Mouse (Mus musculus) monocyte, adult 5-6 weeks (primary cell): ENCODE data around the gene Xkr7. TPM values are rescaled to one million over a fixed set of nuclear protein-coding genes. Genes with fewer than 3 reads are reported as not detected.

Source experiments
- ATAC-seq: fragments of 153-309, 156-312 bp; replicated peaks from 2 replicates; pipeline ENCODE4 v1.8.0; 2017; ENCODE audit warnings: mild to moderate bottlenecking; ENCODE audit not compliant: low TSS enrichment, insufficient number of reproducible peaks, severe bottlenecking, poor library complexity, low FRiP score
- total RNA-seq: library from RNA; stranded (forward); fragments of 200-1000, 200-491, 200-594 nt; gene quantifications from 3 replicates; pipeline ENCODE4 v1.2.3, GENCODE M21; 2017

Xkr7 gene
- total RNA-seq, 1 experiment from 2014 or later: not detected

DNA sequence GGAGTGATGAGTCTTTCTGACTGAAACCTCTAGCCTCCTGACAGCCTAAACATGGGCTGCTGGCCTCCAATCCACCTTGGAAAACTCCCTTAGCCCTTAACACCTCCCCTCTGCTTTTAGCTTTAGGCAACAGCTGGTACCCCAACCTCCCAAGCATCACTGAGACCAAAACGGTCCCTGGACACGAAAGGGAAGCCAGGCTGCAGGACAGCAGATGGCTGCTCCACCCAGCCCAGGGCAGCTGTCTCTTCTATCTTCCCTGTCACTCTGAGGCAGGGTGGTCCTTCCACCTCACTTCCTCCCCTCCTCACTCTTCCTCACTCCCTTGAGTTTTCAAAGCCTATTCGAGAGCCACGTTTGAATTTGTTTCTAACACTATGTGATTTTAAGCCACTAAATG is 1.2 kb upstream of the Xkr7 start:
- no peak for ATAC-seq

GRCm38 (mm10) chr2:153032083-153032842 is 611 bp downstream of the Xkr7 start:
- peak; percentile 85 for ATAC-seq

DNA sequence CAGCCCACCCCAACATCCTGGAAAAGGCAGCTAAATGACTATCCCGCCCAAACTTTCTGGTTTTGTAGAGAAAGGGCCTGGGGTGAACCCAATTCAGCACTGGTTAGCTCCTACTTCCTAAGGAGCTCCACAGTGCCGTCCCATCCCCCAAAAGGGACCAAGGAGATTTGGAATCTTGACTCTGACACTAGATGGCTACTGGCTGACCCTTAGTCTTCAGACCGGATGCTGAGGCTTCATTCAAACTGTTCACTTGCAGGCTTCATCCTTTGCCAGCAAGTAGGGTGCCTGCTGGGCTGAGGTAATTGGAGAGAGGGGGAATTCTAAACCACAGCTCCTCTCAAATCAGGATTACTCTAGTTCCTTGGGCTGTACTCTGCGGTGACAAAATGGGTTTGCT is 1.3 kb downstream of the Xkr7 start:
- ATAC-seq: no peak

- ATAC-seq: no peak
These were observed 2.0 kb downstream of the Xkr7 start for GRCm38 (mm10) chr2:153033545-153034230.

DNA sequence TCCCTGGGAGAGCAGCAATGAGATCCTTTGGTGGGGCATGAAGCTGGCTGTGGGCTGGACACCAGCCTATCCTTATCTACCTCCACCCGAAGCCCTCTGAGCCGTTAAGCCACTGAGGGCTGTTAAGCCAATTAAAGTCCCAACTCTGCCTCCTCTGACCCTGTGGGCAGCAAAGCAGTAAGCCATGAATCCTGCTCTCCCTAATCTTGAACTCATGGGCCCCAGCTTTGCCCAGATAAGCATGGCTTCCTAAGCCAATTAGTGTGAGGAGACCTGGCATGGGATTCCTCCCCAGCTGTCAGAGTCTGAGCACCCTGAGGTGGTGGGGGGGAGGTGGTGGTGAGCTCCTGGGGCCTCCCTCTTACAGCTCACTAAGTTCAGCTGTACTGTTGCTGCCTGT is 5.0 kb downstream of the Xkr7 start:
- ATAC-seq: no peak

- no peak for ATAC-seq
These were observed 12.2 kb downstream of the Xkr7 start for GRCm38 (mm10) chr2:153043886-153044285.

DNA sequence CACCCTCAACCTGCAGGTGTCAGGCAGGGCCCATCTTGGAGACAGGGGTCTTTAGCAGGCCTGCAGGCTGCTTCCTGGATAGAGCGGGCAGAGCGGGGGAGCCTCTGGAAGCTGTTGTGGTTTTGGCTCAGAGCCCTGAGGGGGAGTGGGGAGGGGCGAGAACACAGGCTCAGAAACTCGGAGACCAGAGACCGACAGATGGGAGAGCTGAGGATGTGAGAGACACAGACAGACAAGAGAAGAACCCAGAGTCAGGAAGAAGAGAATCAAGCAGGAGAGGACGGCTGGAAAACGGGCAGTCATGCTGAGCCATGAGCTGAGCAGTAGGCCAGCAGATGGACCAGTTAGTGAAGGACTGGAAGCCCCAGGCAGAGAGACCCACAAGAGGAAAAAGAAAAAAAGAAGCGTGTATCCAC is 14.2 kb downstream of the Xkr7 start:
- ATAC-seq: no peak

DNA sequence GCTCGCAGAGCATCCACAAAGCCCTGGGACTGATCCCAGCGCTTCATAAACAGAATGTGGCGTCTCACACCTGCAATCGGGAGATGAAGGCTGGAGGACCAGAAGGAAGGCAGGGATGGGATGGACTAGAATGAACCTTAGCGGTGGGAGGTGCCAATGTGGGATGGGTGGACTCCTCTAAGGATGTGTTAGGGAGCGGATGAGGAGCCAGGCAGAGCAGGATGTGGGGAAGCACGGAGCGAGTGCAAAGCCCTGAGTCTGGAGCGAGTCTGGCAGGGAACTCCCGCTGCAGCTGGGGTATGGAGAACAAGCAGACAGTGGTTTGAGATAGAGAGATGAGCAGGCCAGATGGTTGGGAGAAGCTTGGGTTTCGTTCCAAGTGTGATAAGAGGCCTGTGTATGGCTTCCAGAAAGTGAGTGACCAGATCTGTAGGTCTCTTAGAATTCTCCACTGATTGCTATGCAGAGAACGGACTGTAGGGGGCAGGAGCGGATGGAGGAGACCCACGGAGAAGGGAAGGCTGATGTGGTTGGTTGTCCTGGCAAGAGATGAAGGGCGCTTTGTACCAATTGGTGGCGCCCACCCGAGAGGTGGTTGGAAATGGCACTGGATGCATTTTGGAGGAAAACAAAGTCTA is 16.3 kb downstream of the Xkr7 start:
- ATAC-seq: peak; percentile 58; the same call in 1 of the 2 replicates

- ATAC-seq: no peak
These were observed 17.8 kb downstream of the Xkr7 start for GRCm38 (mm10) chr2:153049288-153049996.

- no peak for ATAC-seq
These were observed 18.3 kb downstream of the Xkr7 start for GRCm38 (mm10) chr2:153049997-153050358.

GRCm38 (mm10) chr2:153051095-153051494 is 19.4 kb downstream of the Xkr7 start:
- no peak for ATAC-seq

DNA sequence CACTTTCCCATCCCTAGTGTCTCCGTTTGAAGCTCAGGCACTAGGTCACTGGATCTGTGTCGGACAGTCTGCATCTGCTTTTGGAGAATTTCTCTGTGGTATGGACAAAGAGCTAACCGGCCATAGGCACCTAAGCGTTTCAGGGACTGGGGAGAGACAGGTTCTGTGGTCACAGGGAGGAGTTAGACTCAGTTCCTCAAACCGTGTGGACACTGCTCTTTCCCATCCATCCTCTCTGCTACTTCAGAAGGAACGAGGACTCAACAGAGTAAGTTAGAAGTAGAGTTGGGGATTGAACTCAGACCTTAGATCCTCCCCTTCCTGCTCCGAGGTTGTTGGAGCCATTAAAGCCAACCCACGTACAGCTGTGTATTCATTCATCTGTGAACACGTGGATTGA is 19.9 kb downstream of the Xkr7 start:
- peak; percentile 54 for ATAC-seq

DNA sequence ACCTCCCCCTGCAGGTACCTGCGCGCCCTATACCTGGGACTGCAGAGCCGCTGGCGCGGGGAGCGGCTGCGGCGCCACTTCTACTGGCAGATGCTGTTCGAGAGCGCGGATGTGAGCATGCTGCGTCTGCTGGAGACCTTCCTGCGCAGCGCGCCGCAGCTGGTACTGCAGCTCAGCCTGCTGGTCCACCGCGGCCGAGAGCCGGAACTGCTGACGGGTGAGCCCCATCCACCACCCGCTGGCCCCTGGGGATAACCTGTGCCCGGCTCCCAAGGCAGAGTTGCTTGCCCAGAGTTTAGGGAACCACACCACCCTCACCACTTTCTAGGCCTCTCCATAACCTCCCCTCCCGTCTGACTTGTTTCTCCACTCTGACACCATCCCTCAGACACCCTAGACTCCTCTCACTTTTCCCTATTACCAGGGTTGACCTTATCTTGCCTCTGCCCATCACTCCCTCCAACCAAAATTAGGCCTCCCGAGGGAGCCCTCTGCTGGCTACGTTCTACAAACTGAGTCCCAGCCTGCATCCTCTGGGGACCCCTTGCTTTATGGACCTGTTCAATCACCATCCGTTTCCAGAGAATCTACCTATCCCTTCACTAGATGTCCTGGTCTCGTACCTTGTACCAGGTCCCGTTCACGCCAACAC is 21.2 kb downstream of the Xkr7 start:
- ATAC-seq: no peak

DNA sequence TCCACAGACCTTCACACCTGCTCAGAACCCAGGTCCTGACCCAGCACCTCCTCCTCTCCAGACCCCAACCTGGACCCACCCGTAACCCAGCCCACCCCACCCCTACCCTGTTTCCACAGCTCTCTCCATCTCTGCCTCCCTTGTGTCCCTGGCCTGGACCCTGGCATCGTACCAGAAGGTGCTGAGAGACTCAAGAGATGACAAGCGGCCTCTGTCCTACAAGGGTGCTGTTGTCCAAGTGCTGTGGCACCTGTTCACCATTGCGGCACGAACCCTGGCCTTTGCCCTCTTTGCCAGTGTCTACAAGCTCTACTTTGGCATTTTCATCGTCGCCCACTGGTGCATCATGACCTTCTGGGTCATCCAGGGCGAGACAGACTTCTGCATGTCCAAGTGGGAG is 22.2 kb downstream of the Xkr7 start:
- ATAC-seq: no peak

DNA sequence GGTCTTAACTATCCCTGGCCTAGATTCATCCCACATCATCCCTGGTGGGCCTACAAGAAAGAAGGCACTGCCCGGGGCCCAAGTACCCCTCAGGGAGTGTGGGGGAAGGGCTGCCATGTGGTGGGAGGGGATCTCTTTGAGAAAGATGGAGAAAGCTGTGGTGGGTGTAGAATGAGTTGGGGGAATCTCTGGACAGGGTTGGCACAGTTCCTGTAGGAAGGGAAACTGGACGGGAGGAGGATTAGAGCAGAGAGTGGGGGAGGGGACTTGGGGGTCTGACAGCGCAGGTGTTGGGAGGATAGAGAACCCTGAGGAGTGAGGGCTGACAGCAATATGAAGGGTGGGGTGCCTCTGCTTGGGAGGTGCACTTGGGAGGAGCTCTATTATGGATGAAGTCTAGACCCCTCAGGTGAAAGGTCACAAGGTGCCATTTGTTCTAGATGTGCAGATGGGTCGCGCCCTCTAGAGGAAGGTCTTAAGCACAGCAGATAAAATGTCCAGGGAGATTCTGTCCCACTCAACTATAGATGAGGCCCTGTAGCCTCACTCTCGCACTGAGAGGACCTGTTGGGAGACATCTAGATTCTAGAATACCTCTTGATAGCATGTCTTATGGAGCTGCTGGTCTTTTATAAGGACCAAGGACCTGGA is 23.7 kb downstream of the Xkr7 start:
- ATAC-seq: no peak

GRCm38 (mm10) chr2:153058365-153058764 is 26.7 kb downstream of the Xkr7 start:
- 0 out of 2 replicates have a peak, but pooled peaks have one; percentile 42 for ATAC-seq

GRCm38 (mm10) chr2:153060216-153060615 is 28.6 kb downstream of the Xkr7 start:
- no peak for ATAC-seq

DNA sequence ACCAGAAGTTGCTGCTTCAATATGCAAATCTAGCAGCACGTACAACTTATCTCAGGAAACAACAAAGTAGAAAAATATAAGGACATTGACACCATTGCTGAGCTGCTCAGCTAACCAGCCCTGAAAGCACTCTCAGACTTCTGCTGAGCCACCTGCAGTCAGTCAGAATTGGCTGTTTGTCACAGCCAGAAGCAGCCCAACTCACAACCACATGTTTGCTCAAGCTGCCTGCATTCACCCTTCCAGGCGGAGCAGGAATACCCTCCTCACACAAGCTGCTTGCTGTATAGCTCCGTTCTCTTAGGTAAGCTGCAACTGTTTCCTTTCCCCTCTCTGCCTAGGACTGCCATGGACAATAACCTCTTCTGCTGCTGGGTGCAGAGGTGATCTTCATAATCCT is 31.7 kb downstream of the Xkr7 start:
- ATAC-seq: no peak
